Mouse (Mus musculus) forebrain, embryonic 14.5 days (tissue): ENCODE data around the gene Fbxw11. TPM values are rescaled to one million over a fixed set of nuclear protein-coding genes. Genes with fewer than 3 reads are reported as not detected.

Experiments
- ATAC-seq: fragments of 200-750 bp; cut with Nextera tagmentation; 2 replicates; pipeline ENCODE4 v1.8.0; 2017; ENCODE audit warnings: mild to moderate bottlenecking, moderate library complexity
- DNase-seq: peaks from one replicate; pipeline ENCODE4 v3.0.0-alpha.2; 2015; ENCODE audit warnings: low spot score
- H3K27ac ChIP-seq: fragments of 300-500 bp; sonication (generic); 2 replicates; pipeline ENCODE4 v1.5.1; 2014; ENCODE audit warnings: low read depth, mild to moderate bottlenecking, control low read depth, low read length, moderate library complexity
- H3K27me3 ChIP-seq: fragments of 300-500 bp; sonication (generic); replicated peaks from 2 replicates; pipeline ENCODE4 v1.6.1; 2014; ENCODE audit warnings: low read length, control low read depth, mixed read lengths; ENCODE audit not compliant: control insufficient read depth, insufficient read depth
- H3K36me3 ChIP-seq: fragments of 300-500 bp; sonication (generic); 2 replicates; pipeline ENCODE4 v1.6.1; 2014; ENCODE audit warnings: low read length, control low read depth; ENCODE audit not compliant: control insufficient read depth, insufficient read depth
- H3K4me1 ChIP-seq: fragments of 300-500 bp; sonication (generic); 2 replicates; pipeline ENCODE4 v1.6.1; 2014; ENCODE audit warnings: antibody characterized with exemption, low read length, control low read depth; ENCODE audit not compliant: control insufficient read depth, insufficient read depth
- H3K4me2 ChIP-seq: fragments of 300-500 bp; sonication (generic); 2 replicates; pipeline ENCODE4 v1.6.1; 2014; ENCODE audit warnings: mild to moderate bottlenecking, control low read depth, low read length
- H3K4me3 ChIP-seq: fragments of 300-500 bp; sonication (generic); 2 replicates; pipeline ENCODE4 v1.5.1; 2014; ENCODE audit warnings: low read depth, low read length, control low read depth
- H3K9ac ChIP-seq: fragments of 300-500 bp; sonication (generic); 2 replicates; pipeline ENCODE4 v1.6.1; 2014; ENCODE audit warnings: mild to moderate bottlenecking, low read length, control low read depth, moderate library complexity
- H3K9me3 ChIP-seq: fragments of 300-500 bp; sonication (generic); replicated peaks from 2 replicates; pipeline ENCODE4 v1.6.1; 2016; ENCODE audit warnings: low read length, control low read depth, mixed read lengths; ENCODE audit not compliant: control insufficient read depth
- WGBS: fragments of 180-500 bp; shearing (Covaris S2); extraction: QIAGEN DNeasy Blood & Tissue Kit; methylation state at CpG from one replicate; pipeline ENCODE4 v1.1.7; 2014; 5-methylcytosine and 5-hydroxymethylcytosine counted together
- polyA plus RNA-seq: library from polyadenylated mRNA; unstranded; fragments of >200 nt; fragmentation: Nextera tagmentation; extraction: Ambion mirVana; gene quantifications from 2 replicates; pipeline ENCODE4 v1.2.1, GENCODE M21; 2014

Gene Fbxw11
- polyA plus RNA-seq, 1 experiment from 2014 or later: 83.1 TPM

- no peak overlapping the region for H3K27ac ChIP-seq
- H3K9me3 ChIP-seq: no peaks in the 10 kb centered on the region
- H3K4me2 ChIP-seq: no peak overlapping the region
- no peaks in the 10 kb centered on the region for H3K27me3 ChIP-seq
- ATAC-seq (no peak), DNase-seq (no peak)
- H3K4me1 ChIP-seq: no peaks in the 10 kb centered on the region
- H3K36me3 ChIP-seq: no peaks in the 10 kb centered on the region
- 86% methylated on average over 4 of the region's 4 CpGs for WGBS
- H3K9ac ChIP-seq: no peak overlapping the region
- H3K4me3 ChIP-seq: no peak overlapping the region
Observed at GRCm38 (mm10) chr11:32629713-32630211, 12.8 kb upstream of the Fbxw11 start.

DNA sequence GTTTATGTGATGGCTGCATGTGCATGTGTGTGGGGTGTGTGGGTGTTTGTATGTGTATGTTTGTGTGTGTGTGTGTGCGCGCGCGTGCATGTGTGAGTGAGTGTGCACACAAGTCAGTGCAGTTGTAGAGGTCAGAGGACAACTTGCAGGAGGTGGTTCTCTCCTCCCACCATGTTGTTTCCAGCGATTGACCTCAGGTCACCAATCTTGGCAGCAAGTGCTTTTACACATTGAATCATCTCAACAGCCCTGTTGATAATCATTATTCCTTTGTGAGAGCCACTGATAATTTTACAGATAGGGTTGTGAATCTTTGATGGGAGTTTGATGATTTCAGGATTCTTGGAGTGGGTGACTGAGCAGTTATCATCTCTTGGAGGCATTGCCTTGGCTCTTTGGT, 9.9 kb upstream of the Fbxw11 start:
- H3K4me3 ChIP-seq: no peak overlapping the region
- no peak overlapping the region for H3K9ac ChIP-seq
- H3K27me3 ChIP-seq: no peaks in the 10 kb centered on the region
- DNase-seq (no peak), ATAC-seq (no peak)
- no peaks in the 10 kb centered on the region for H3K4me1 ChIP-seq
- H3K27ac ChIP-seq: no peak overlapping the region
- 100% methylated on average over 5 of the region's 5 CpGs for WGBS
- H3K36me3 ChIP-seq: no peaks in the 10 kb centered on the region
- no peaks in the 10 kb centered on the region for H3K9me3 ChIP-seq
- H3K4me2 ChIP-seq: no peak overlapping the region

DNA sequence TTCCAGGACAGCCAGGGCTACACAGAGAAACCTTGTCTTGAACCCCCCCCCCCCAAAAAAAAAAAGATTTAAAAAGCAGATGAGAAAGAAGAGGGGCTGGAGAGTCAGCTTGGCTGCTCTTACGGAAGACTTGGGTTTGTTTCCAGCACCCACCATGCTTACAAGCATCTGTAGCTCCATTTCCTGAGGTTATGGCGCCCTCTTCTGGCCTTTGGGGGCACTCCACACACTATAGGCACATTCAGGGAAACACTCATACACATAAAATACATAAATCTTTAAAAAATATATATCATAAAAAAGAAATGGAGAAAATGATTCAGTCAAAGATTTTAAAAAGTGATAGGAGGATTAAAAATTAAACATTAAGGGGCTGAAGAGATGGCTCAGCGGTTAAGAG, 9.0 kb upstream of the Fbxw11 start:
- WGBS: 65% methylated on average over 3 of the region's 3 CpGs
- ATAC-seq: no peak

GRCm38 (mm10) chr11:32634143-32634542, 8.4 kb upstream of the Fbxw11 start:
- Histone ChIP-seq H3K4me3 (no peak overlapping the region), H3K9ac (no peak overlapping the region), H3K27me3 (no peaks in the 10 kb centered on the region), H3K9me3 (no peaks in the 10 kb centered on the region), H3K4me1 (no peaks in the 10 kb centered on the region), H3K27ac (no peak overlapping the region), H3K4me2 (no peak overlapping the region), H3K36me3 (no peaks in the 10 kb centered on the region)
- no peak for ATAC-seq
- no peak for DNase-seq
- 90% methylated on average over 2 of the region's 2 CpGs for WGBS

More for the DNA sequence above, 9.0 kb upstream of the Fbxw11 start:
- Histone ChIP-seq H3K9me3 (no peaks in the 10 kb centered on the region), H3K4me2 (no peak overlapping the region), H3K27me3 (no peaks in the 10 kb centered on the region), H3K36me3 (no peaks in the 10 kb centered on the region), H3K4me3 (no peak overlapping the region), H3K4me1 (no peaks in the 10 kb centered on the region), H3K9ac (no peak overlapping the region), H3K27ac (no peak overlapping the region)
- no peak for DNase-seq

DNA sequence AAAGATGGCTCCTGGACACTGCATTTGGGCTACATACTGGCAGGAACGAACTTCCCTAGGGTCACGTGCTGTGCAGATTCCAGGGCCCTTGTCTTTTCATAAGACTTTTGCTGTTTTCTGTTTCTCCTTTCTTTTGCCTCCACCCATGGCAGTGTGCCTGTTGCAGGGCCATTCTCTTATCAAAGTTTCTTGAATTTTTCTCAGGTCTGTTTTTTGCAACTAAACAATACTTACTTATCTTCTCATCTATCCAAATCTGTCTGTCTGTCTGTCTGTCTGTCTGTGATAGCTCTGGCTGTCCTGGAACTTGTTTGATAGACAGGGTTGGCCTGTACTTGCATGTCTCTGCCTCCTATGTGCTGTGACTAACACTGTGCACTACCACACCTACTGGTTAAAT, 7.7 kb upstream of the Fbxw11 start:
- H3K9ac ChIP-seq: no peak overlapping the region
- ATAC-seq (no peak), DNase-seq (no peak)
- no peaks in the 10 kb centered on the region for H3K9me3 ChIP-seq
- no peak overlapping the region for H3K4me3 ChIP-seq
- H3K27ac ChIP-seq: no peak overlapping the region
- H3K36me3 ChIP-seq: no peaks in the 10 kb centered on the region
- H3K27me3 ChIP-seq: no peaks in the 10 kb centered on the region
- no peak overlapping the region for H3K4me2 ChIP-seq
- no peaks in the 10 kb centered on the region for H3K4me1 ChIP-seq
- 62% methylated on average over 2 of the region's 2 CpGs for WGBS

GRCm38 (mm10) chr11:32636275-32636674, 6.2 kb upstream of the Fbxw11 start:
- WGBS: 78% methylated on average over 4 of the region's 4 CpGs
- no peaks in the 10 kb centered on the region for H3K36me3 ChIP-seq
- ATAC-seq (no peak), DNase-seq (no peak)
- H3K9me3 ChIP-seq: no peaks in the 10 kb centered on the region
- no peaks in the 10 kb centered on the region for H3K4me1 ChIP-seq
- H3K27me3 ChIP-seq: no peaks in the 10 kb centered on the region
- no peak overlapping the region for H3K9ac ChIP-seq
- H3K27ac ChIP-seq: no peak overlapping the region
- H3K4me3 ChIP-seq: no peak overlapping the region
- no peak overlapping the region for H3K4me2 ChIP-seq

GRCm38 (mm10) chr11:32638521-32639255, 3.8 kb upstream of the Fbxw11 start:
- Histone ChIP-seq H3K4me1 (no peaks in the 10 kb centered on the region; the same call in 1 of the 2 replicates), H3K27ac (no peak overlapping the region), H3K36me3 (no peaks in the 10 kb centered on the region), H3K9me3 (no peaks in the 10 kb centered on the region), H3K9ac (no peak overlapping the region; the same call in 1 of the 2 replicates), H3K27me3 (no peaks in the 10 kb centered on the region), H3K4me2 (no peak overlapping the region), H3K4me3 (no peak overlapping the region)
- DNase-seq (no peak), ATAC-seq (no peak)
- 85% methylated on average over 8 of the region's 8 CpGs for WGBS

DNA sequence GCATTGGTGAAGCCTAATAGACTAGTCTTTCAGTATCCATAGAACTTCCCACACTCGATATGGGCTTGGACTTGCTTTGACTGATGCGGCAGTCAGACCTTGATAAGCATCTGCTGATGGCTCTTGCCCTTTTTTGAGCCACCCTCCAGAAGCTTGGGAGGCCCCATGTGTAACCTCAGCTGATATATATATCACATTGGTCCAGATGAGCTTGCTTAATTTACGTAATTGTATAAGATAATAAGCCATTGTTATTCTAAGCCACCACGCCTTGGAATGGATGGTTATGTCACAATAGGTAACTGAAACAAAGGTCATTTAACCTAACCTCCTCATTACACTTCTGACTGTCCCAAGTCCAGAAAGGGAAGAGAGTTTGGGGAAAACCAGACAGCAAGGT, 1.9 kb upstream of the Fbxw11 start:
- no peak overlapping the region for H3K27ac ChIP-seq

More for the DNA sequence above, 1.9 kb upstream of the Fbxw11 start:
- Histone ChIP-seq H3K4me3 (no peak overlapping the region), H3K27me3 (no peaks in the 10 kb centered on the region), H3K9ac (no peak overlapping the region), H3K4me2 (no peak overlapping the region), H3K4me1 (peaks cover 5% of the 10 kb centered on the region), H3K9me3 (no peaks in the 10 kb centered on the region), H3K36me3 (no peaks in the 10 kb centered on the region)
- WGBS: 91% methylated on average over 4 of the region's 4 CpGs
- DNase-seq (no peak), ATAC-seq (no peak)
